31 mouse cellular contexts compared by ENCODE assay signal in genomic region chr4:127984426-127984825, GRCm38 (mm10). TPM values are rescaled to one million over a fixed set of nuclear protein-coding genes. Genes with fewer than 3 reads are reported as not detected.
"Had no signal": no experiment of that assay in that cellular context is flagged by ENCODE, and none has a peak within 500 bp of the region (broad histone marks: within the 10 kb centered on the region; RNA-seq: fewer than 3 reads in every experiment).

No protein-coding gene starts in this region.

- ATAC-seq: hindbrain, embryonic 16.5 days; inflammation-experienced regulatory T-cells, adult 6 months; intestine, embryonic 15.5 days; intestine, postnatal 0 days; liver, embryonic 12.5 days had no signal

- H3K4me2 ChIP-seq: heart, embryonic 11.5 days; hindbrain, embryonic 12.5 days; hindbrain, embryonic 14.5 days; intestine, embryonic 15.5 days; limb, embryonic 12.5 days; liver, embryonic 12.5 days had no signal

- H3K4me1 ChIP-seq: liver, embryonic 12.5 days had no signal

- DNase-seq: gastrocnemius, adult 2 months; gastrocnemius, postnatal 10 days; gastrocnemius, postnatal 25 days; heart, adult 2 months; heart, postnatal 10 days; heart, postnatal 4 days; kidney, adult 18-20 months; kidney, adult 8-10 months; kidney, postnatal 10 days; kidney, postnatal 25 days; kidney, postnatal 4 days; liver had no signal

- H3K4me3 ChIP-seq: gastrocnemius, adult 2 months; heart, adult 2 months; hindbrain, embryonic 10.5 days; hindbrain, embryonic 12.5 days; intestine, embryonic 15.5 days; layer of hippocampus, adult 2 months; left cerebral cortex, adult 2 months; limb, embryonic 10.5 days; limb, embryonic 12.5 days; liver, embryonic 12.5 days had no signal

- H3K36me3 ChIP-seq: hindbrain, embryonic 10.5 days; hindbrain, embryonic 12.5 days; intestine, embryonic 15.5 days; limb, embryonic 10.5 days; limb, embryonic 12.5 days; liver, embryonic 12.5 days had no signal

- H3K9me3 ChIP-seq: hindbrain, embryonic 10.5 days; hindbrain, embryonic 12.5 days; intestine, embryonic 15.5 days; limb, embryonic 10.5 days; limb, embryonic 12.5 days; liver, embryonic 12.5 days had no signal

- H3K9ac ChIP-seq: hindbrain, embryonic 12.5 days; hindbrain, embryonic 14.5 days; intestine, embryonic 15.5 days; limb, embryonic 12.5 days; liver, embryonic 12.5 days; liver, embryonic 14.5 days had no signal

- H3K27ac ChIP-seq: gastrocnemius, adult 2 months; heart, adult 2 months; hindbrain, embryonic 10.5 days; hindbrain, embryonic 12.5 days; hindbrain, embryonic 14.5 days; intestine, embryonic 15.5 days; left cerebral cortex, adult 2 months; limb, embryonic 10.5 days; limb, embryonic 12.5 days; liver, embryonic 12.5 days; liver, embryonic 14.5 days had no signal

RNA-seq across cellular contexts. Expression of gene Csmd2, which starts 3.2 kb away (rescaled TPM):
- polyA plus RNA-seq: heart, adult 2 months; inflammation-experienced regulatory T-cells, adult 6 months; kidney, embryonic 16.5 days had no signal

RNA-seq across cellular contexts. Expression of gene CK137956, which starts 13.7 kb away (rescaled TPM):
- polyA plus RNA-seq: heart, adult 2 months; heart, embryonic 11.5 days; heart, embryonic 14.5 days; heart, embryonic 16.5 days; inflammation-experienced regulatory T-cells, adult 6 months; intestine, embryonic 15.5 days; intestine, postnatal 0 days; kidney, embryonic 14.5 days; kidney, embryonic 16.5 days; limb, embryonic 10.5 days; limb, embryonic 12.5 days; limb, embryonic 14.5 days; liver, embryonic 12.5 days; liver, embryonic 14.5 days had no signal
